Mouse (Mus musculus): ENCODE data around the gene Notch2. TPM values are rescaled to one million over a fixed set of nuclear protein-coding genes. Genes with fewer than 3 reads are reported as not detected.
"Not testable (repeated sequence)": the region's sequence is repeated elsewhere in the genome, so short reads cannot be mapped to it uniquely, and the experiment has no call there.

Gene Notch2
- total RNA-seq, 2 experiments from 2014 or later: 28.6 to 32.5 TPM

DNA sequence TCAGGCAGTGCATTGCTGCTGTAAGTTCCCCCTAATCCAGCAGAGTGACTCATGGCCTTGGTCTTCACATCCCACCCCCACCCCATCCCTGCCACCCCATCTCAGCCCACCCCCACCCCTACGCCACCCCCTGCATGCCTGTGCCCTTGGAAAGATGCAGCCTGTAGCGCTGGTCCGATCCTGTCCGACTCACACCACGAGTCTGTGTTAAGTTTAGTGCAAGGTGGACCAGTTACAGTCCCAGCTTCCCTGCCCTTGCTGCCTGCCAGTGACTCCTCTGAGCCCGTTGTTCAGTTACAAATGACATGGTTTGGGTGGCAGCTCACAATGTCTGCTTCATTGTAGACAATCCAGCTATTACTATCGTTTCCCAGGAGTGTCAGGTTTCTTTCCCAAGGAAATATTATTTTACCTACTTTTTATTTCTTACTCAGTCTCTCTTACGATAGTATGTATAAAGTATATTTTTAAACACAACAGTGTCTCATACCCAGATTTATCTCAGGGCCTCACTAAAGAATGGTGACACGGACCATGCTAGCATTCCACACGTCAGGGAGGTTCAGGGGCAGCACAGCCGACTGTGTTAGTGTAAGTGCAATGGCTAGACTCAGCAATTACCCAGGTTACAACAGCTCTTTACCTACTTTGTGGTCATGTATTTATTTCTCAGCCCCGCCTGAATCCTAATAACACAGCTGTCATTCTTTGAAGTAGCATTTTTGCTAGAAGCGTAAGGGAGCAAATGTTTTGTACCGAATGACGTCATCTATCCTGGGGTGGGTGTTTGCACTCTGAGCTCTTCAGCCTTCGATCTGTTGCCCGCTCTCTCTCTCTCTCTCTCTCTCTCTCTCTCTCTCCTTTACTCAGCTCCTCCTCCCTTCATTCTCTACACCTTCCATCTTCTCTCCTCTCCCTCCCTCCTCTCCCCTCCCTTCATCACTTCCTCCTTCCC lies 81.6 kb downstream of the Notch2 start:
- no peak for DNase-seq (ENCODE audit: low spot score in 2 of 2)

DNA sequence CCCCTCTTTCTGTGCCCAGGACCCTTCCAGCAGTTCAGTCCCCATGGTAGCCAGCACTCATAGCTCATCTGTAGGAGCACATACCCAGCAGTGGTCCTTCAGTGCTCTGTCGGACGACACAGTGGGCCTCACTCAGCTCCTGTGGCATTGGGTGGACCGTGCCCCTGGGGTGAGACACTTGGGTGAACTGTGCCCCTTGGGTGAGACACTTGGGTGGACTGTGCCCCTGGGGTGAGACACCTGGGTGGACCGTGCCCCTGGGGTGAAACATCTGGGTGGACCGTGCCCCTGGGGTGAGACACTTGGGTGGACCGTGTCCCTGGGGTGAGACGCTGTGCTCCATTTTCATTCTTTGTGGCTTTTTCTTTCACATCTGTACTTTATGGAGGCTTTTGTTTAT lies 83.7 kb downstream of the Notch2 start:
- no peak for DNase-seq (ENCODE audit: low spot score in 2 of 2)

DNA sequence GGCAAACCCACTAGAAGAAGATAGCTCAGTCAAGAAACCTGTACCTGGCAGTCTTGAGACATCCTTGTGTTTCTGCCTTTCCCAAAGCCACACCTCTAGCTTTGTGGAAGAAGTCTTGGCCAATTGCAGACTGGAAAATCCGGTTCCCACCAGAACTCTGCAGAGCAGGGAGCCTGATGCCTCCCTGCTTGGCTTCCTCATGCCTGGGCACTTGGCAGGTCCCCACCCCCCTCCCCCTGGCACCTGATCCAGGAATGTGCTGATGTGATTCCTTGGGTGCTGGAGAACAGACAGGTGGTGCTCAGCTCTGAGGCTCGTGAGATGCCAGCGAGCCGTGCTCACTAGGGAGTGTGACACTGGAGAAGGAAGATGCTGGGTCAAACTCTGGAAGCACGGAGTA lies 85.3 kb downstream of the Notch2 start:
- DNase-seq (ENCODE audit: low spot score in 2 of 2): no peak

DNA sequence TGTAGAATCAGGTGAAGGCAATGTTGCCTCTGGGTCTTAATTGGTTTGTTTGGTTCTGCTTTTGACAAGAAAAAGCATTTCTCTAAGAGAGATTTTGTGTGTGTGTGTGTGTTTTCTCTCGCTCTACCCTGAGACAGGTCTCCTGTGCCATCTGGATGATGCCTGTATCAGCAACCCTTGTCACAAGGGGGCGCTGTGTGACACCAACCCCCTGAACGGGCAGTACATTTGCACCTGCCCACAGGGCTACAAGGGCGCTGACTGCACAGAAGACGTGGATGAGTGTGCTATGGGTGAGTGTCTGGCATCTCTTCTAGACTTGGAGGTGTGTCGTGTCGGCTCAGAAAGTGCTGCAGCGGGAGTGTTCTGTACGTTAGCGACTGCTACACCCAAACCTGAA lies 86.0 kb downstream of the Notch2 start:
- no peak for DNase-seq (ENCODE audit: low spot score in 2 of 2)

- DNase-seq (ENCODE audit: low spot score in 2 of 2): no peak
These were observed 88.2 kb downstream of the Notch2 start for GRCm38 (mm10) chr3:98101541-98101940.

DNA sequence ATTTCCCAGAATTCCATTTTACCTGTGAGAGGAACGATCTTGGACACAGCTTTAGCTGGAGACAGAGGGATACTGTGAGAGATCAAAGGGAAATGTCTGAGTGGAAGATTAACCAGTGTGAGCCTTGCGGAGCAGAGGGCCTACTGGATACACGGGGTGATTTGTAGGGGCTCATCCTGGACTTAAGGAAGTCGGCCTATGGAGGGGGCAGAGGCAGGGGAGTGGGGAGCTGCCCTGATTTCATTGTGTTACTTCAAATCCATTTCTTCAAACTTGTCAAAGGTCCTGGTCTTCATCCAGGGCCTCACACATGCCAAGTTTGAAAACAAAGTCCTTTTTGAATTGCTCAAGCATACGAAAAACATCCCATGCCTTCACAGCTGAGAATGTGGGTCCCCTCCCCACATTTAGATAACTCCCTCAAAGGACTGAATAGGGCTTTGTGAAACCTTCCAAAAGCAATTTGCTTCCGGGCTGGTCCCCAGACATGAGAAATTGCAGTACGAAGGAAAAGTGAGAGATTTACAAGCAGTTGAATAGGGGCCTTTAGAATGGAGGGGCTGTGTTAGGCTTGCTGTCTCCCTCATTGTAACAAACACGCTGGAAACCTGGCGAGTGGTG lies 91.6 kb downstream of the Notch2 start:
- DNase-seq (ENCODE audit: low spot score in 2 of 2): no peak

- DNase-seq (ENCODE audit: low spot score in 2 of 2): no peak
These were observed 92.2 kb downstream of the Notch2 start for GRCm38 (mm10) chr3:98105496-98105895.

DNA sequence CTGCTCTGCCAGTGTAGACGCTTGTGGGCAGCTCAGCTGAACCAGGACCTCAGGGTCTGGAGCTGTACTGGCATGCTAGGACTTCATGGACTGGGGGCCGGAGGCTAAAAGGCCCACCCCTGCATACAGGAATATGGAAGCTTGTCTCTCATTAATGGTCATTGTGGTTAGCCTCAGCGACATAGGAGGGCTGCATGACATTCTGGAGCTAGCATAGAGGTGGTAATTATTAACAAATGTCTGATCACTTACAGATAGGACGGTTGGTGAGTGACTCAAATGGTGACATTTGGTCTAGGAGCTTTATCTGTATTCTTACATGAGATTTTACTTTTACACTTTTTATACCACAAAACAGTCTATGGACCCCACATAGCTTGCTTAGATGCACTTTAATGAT lies 92.8 kb downstream of the Notch2 start:
- DNase-seq (ENCODE audit: low spot score in 2 of 2): no peak

DNA sequence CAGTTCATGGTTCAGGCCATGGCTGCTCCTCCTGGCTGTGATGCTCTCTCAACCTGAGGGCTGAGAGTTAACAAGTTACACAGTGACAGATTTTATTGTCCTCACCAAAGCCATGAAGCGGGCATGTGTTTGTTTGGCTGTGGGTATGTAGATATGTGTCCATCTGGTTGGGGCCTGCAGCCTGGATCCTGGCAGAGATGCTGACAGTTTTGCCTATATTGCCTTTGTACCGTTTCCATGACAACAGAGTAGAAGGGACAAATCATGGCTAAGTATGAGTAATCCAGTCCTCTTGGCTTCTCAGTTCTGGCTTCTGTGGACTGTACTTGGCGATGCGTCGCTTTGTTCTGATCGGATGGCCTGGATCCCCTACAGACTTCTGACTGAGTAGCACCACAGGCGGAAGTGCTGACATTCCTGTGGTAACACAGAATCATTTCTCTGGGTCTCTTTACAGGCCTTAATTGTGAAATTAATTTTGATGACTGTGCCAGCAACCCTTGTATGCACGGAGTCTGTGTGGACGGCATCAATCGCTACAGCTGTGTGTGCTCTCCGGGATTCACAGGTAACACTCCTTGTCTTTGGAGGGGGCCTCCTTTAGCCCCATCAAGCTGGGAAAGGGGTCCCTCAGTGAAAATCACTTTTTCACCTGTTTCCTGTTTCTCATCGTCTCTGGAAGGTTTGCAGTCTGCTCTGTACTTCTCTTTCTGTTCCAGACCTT lies 93.4 kb downstream of the Notch2 start:
- peak; percentile 48 to 60 for DNase-seq (ENCODE audit: low spot score in 2 of 2)

- no peak for DNase-seq (ENCODE audit: low spot score in 2 of 2)
These were observed 95.1 kb downstream of the Notch2 start for GRCm38 (mm10) chr3:98108416-98108815.

DNA sequence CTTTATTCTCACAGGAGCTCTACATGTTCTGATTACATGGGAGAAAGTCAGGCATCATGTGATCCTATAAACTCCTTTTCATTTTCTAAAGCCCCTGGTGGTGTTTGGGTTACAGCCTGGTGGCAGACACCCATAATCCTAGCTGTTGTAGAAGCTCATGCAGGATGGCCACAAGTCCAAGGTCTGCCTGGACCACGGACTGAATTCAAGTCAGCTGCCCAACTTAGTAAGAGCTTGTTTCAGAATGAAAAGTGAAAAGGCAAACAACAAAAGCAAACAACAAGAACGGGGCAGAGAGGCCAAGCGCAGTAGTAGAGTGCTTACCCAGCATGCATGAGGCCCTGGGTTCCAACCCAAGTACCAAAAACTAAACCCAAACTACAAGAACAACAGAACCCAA lies 95.5 kb downstream of the Notch2 start:
- DNase-seq (ENCODE audit: low spot score in 2 of 2): no peak

DNA sequence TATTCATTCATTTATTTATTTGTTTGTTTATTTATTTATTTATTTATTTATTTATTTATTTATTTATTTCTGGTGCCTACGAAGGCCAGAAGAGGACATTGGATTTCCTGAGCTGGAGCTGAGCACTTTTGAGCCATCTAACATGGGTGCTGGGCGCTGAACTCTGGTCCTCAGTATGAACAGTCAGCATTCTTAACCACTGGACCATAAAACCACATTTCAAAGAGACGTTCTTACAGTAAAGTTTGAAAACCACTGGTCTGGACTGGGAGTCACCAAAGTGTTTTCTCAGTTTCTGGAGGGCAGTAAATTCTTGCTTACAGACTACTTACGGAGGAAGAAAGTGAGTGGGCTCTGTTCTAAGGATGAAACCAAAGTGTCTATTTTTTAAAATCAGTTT lies 97.3 kb downstream of the Notch2 start:
- no peak for DNase-seq (ENCODE audit: low spot score in 2 of 2)

DNA sequence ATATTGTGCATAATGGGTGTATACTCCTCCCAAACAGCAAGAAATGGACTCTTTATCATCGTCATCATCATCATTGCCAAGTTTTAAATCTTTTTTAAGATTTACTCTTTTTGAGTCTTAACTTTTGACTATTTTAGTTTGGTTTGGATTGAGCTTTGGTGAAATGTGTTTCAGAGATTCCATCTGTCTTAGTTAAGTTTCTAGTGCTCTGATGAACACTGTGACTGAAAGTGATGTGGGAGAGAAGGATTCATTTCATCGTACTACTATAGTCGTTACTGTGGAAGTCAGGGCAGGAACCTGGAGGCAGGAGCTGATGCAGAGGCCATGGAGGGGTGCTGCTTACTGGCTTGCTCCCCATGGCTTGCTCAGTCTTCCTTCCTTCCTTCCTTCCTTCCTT lies 104.9 kb downstream of the Notch2 start:
- DNase-seq (ENCODE audit: low spot score in 2 of 2): no peak

DNA sequence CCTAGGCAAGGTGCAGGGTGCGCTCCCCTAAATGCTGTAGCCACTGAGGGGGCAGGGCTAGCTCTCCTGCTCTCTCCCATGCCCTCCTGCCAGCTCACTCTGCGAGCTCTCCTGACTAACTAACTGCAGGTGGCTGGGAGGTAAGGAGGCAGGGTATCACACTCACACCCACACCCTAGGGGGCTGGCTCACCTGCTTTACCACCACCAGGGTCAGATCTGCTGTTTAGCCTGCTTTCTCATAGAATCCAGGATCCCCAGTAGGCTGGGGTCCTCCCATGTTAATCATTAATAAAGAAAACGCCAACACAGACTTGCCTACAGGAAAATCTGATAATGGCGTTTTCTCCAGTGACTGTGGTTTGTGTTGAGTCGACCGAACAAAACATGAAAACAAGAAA lies 106.0 kb downstream of the Notch2 start:
- DNase-seq (ENCODE audit: low spot score in 2 of 2): no peak

DNA sequence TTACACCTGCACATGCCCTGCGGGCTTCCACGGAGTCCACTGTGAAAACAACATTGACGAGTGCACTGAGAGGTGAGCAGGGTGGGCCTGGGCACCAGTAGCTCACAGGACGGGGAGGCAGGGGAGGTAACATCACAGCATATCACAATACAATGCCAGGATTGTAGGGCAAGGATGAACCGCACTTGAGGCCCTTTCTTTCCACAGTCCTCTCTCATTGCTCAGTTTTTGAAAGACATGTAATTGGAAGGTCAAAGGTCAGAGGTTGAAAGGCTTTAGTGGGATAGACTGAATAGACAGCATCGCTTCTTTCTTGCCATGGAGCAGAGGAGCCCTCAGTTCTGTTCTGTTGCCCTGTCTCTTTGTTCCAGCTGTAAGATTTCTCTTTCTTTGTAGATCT lies 107.6 kb downstream of the Notch2 start:
- DNase-seq (ENCODE audit: low spot score in 2 of 2): no peak

- DNase-seq (ENCODE audit: low spot score in 2 of 2): no peak
These were observed 114.4 kb downstream of the Notch2 start for GRCm38 (mm10) chr3:98127775-98128174.

DNA sequence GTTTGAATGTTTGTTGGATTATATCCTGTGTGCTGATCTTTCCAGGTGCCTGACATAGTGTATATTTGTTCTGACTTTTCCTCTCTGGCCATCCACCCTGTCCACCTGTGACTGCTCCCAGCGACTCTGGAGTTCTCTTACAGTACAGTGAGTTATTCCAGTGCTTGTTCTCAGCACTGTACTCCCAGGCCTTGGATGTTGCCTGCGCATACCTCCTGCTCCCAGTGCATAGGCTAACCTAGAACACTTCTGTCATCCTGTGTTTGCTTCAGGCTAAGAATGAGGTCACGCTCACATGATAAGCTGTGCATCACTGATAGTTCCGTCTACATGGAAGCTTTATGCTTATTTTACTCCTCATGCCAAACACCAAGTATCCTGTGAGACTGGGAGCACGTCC lies 115.4 kb downstream of the Notch2 start:
- DNase-seq (ENCODE audit: low spot score in 2 of 2): no peak

DNA sequence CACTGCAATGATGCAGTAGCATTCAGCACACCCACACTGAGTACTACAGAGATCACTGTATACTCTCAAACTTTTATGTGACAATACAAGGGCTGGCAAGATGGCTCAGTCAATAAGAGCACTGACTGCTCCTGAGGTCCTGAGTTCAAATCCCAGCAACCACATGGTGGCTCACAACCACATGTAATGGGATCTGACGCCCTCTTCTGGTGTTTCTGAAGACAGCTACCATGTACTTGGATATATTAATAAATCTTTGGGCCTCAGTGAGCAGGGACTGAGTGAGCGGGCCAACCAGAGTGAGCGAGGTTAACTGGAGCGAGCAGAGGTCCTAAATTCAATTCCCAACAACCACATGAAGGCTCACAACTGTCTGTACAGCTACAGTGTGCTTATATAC lies 118.8 kb downstream of the Notch2 start:
- not testable (repeated sequence) for DNase-seq (ENCODE audit: low spot score in 2 of 2)

GRCm38 (mm10) chr3:98132636-98133035 lies 119.3 kb downstream of the Notch2 start:
- DNase-seq (ENCODE audit: low spot score in 2 of 2): no peak

DNA sequence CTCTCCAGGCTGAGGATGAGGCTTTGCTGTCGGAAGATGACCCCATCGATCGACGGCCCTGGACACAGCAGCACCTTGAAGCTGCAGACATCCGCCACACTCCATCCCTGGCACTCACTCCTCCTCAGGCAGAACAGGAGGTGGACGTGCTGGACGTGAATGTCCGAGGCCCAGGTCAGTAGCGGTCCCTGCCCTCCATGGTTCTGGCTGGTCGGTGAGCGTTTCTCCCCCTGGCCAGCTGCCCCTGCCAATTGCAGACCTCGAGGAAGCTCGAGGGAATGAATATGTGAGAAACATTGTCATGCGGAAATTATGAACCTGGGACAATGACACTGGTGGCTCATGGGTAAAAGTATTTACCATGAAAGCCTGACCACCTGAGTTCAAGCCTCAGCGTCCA lies 128.1 kb downstream of the Notch2 start:
- no peak for DNase-seq (ENCODE audit: low spot score in 2 of 2)

GRCm38 (mm10) chr3:98142862-98143261 lies 129.5 kb downstream of the Notch2 start:
- DNase-seq (ENCODE audit: low spot score in 2 of 2): no peak

GRCm38 (mm10) chr3:98145204-98145603 lies 131.9 kb downstream of the Notch2 start:
- DNase-seq (ENCODE audit: low spot score in 2 of 2): no peak
